Mouse (Mus musculus): ENCODE measurements around the gene Cdk16.

GRCm38 (mm10) chrX:20658891-20659406, 28.8 kb upstream of the Cdk16 start:
- TF ChIP-seq CTCF (IDR thresholded peaks at IDR 0.05; ENCODE audit: low read depth, low read length) (no peak), POLR2A (IDR thresholded peaks at IDR 0.05; ENCODE audit: borderline replicate concordance, low read depth, low read length) (no peak)
